Mouse (Mus musculus) forebrain, embryonic 11.5 days (tissue): ENCODE data around the gene Nfil3. TPM values are rescaled to one million over a fixed set of nuclear protein-coding genes. Genes with fewer than 3 reads are reported as not detected.

Source experiments
- ATAC-seq: fragments of 200-750 bp; cut with Nextera tagmentation; replicated peaks from 2 replicates; pipeline ENCODE4 v1.8.0; 2017; ENCODE audit warnings: moderate TSS enrichment; ENCODE audit not compliant: low FRiP score
- DNase-seq: peaks from one replicate; pipeline ENCODE4 v3.0.0-alpha.2; 2017; ENCODE audit warnings: low spot score
- H3K27ac ChIP-seq: fragments of 300-500 bp; sonication (generic); 2 replicates; pipeline ENCODE4 v1.5.1; 2014; ENCODE audit warnings: low read depth, low read length
- H3K27me3 ChIP-seq: fragments of 300-500 bp; sonication (generic); 2 replicates; pipeline ENCODE4 v1.6.1; 2014; ENCODE audit warnings: mild to moderate bottlenecking, low read length, mixed read lengths; ENCODE audit not compliant: control insufficient read depth, insufficient read depth
- H3K36me3 ChIP-seq: fragments of 300-500 bp; sonication (generic); 2 replicates; pipeline ENCODE4 v1.6.1; 2014; ENCODE audit warnings: mild to moderate bottlenecking, low read length, moderate library complexity, mixed read lengths; ENCODE audit not compliant: control insufficient read depth, insufficient read depth
- H3K4me1 ChIP-seq: fragments of 300-500 bp; sonication (generic); replicated peaks from 2 replicates; pipeline ENCODE4 v1.6.1; 2014; ENCODE audit warnings: low read length, mixed read lengths; ENCODE audit not compliant: control insufficient read depth, insufficient read depth
- H3K4me2 ChIP-seq: fragments of 300-500 bp; sonication (generic); 2 replicates; pipeline ENCODE4 v1.6.1; 2014; ENCODE audit warnings: low read depth, mild to moderate bottlenecking, low read length, moderate library complexity, mixed read lengths; ENCODE audit not compliant: severe bottlenecking
- H3K4me3 ChIP-seq: fragments of 300-500 bp; sonication (generic); 2 replicates; pipeline ENCODE4 v1.5.1; 2014; ENCODE audit warnings: low read depth, low read length
- H3K9ac ChIP-seq: fragments of 300-500 bp; sonication (generic); 2 replicates; pipeline ENCODE4 v1.6.1; 2014; ENCODE audit warnings: low read length
- H3K9me3 ChIP-seq: fragments of 300-500 bp; sonication (generic); 2 replicates; pipeline ENCODE4 v1.6.1; 2016; ENCODE audit warnings: low read length, mixed read lengths; ENCODE audit not compliant: control insufficient read depth
- WGBS: fragments of 180-500 bp; shearing (Covaris S2); extraction: QIAGEN DNeasy Blood & Tissue Kit; methylation state at CpG from one replicate; pipeline ENCODE4 v1.1.7; 2014; 5-methylcytosine and 5-hydroxymethylcytosine counted together
- polyA plus RNA-seq: library from polyadenylated mRNA; unstranded; fragments of >200 nt; fragmentation: Nextera tagmentation; extraction: Ambion mirVana; gene quantifications from 2 replicates; pipeline ENCODE4 v1.2.1, GENCODE M21; 2014

The Nfil3 gene
- polyA plus RNA-seq, 1 experiment from 2014 or later: 17.8 TPM

GRCm38 (mm10) chr13:53007781-53008180 is 26.9 kb upstream of the Nfil3 start:
- no peak overlapping the region for H3K4me2 ChIP-seq
- no peak overlapping the region for H3K4me3 ChIP-seq
- ATAC-seq (no peak), DNase-seq (no peak)
- no peaks in the 10 kb centered on the region; the same call in 1 of the 2 replicates for H3K27me3 ChIP-seq
- no peaks in the 10 kb centered on the region for H3K36me3 ChIP-seq
- H3K27ac ChIP-seq: no peak overlapping the region
- no peak overlapping the region for H3K9ac ChIP-seq
- 76% methylated on average over 3 of the region's 3 CpGs for WGBS
- H3K4me1 ChIP-seq: peaks cover 6% of the 10 kb centered on the region; the same call in 1 of the 2 replicates
- no peaks in the 10 kb centered on the region for H3K9me3 ChIP-seq

GRCm38 (mm10) chr13:53003286-53003685 is 22.4 kb upstream of the Nfil3 start:
- DNase-seq (no peak), ATAC-seq (no peak)
- Histone ChIP-seq H3K4me3 (no peak overlapping the region), H3K9me3 (no peaks in the 10 kb centered on the region), H3K27me3 (no peaks in the 10 kb centered on the region), H3K9ac (no peak overlapping the region), H3K27ac (no peak overlapping the region), H3K36me3 (no peaks in the 10 kb centered on the region), H3K4me1 (no peaks in the 10 kb centered on the region), H3K4me2 (no peak overlapping the region)
- WGBS: 65% methylated on average over 3 of the region's 3 CpGs

- 92% methylated on average over 2 of the region's 2 CpGs for WGBS
These were observed 20.6 kb upstream of the Nfil3 start for GRCm38 (mm10) chr13:53001511-53001935.

GRCm38 (mm10) chr13:53000481-53000880 is 19.6 kb upstream of the Nfil3 start:
- 86% methylated on average over 2 of the region's 2 CpGs for WGBS

More at GRCm38 (mm10) chr13:53001511-53001935, 20.6 kb upstream of the Nfil3 start:
- H3K4me1 ChIP-seq: no peaks in the 10 kb centered on the region
- no peaks in the 10 kb centered on the region for H3K9me3 ChIP-seq
- no peak overlapping the region for H3K4me3 ChIP-seq
- ATAC-seq: no peak
- H3K9ac ChIP-seq: no peak overlapping the region
- no peaks in the 10 kb centered on the region for H3K27me3 ChIP-seq
- no peak overlapping the region for H3K27ac ChIP-seq
- H3K36me3 ChIP-seq: no peaks in the 10 kb centered on the region
- no peak overlapping the region for H3K4me2 ChIP-seq
- no peak for DNase-seq

GRCm38 (mm10) chr13:52998541-52998940 is 17.7 kb upstream of the Nfil3 start:
- no peaks in the 10 kb centered on the region for H3K27me3 ChIP-seq
- no peak overlapping the region for H3K4me3 ChIP-seq
- H3K36me3 ChIP-seq: no peaks in the 10 kb centered on the region
- H3K4me2 ChIP-seq: no peak overlapping the region
- H3K4me1 ChIP-seq: no peaks in the 10 kb centered on the region
- WGBS: 89% methylated on average over 10 of the region's 10 CpGs
- H3K27ac ChIP-seq: no peak overlapping the region
- ATAC-seq (no peak), DNase-seq (no peak)
- H3K9me3 ChIP-seq: no peaks in the 10 kb centered on the region
- H3K9ac ChIP-seq: no peak overlapping the region

More at GRCm38 (mm10) chr13:53000481-53000880, 19.6 kb upstream of the Nfil3 start:
- DNase-seq (no peak), ATAC-seq (no peak)
- Histone ChIP-seq H3K4me3 (no peak overlapping the region), H3K9me3 (no peaks in the 10 kb centered on the region), H3K4me1 (no peaks in the 10 kb centered on the region), H3K36me3 (no peaks in the 10 kb centered on the region), H3K9ac (no peak overlapping the region), H3K27ac (no peak overlapping the region), H3K27me3 (no peaks in the 10 kb centered on the region), H3K4me2 (no peak overlapping the region)

- Histone ChIP-seq H3K9ac (no peak overlapping the region), H3K27ac (no peak overlapping the region), H3K4me3 (no peak overlapping the region), H3K4me1 (no peaks in the 10 kb centered on the region), H3K27me3 (no peaks in the 10 kb centered on the region), H3K36me3 (no peaks in the 10 kb centered on the region), H3K4me2 (no peak overlapping the region), H3K9me3 (no peaks in the 10 kb centered on the region)
- 79% methylated on average over 2 of the region's 2 CpGs for WGBS
- DNase-seq (no peak), ATAC-seq (no peak)
These were observed 16.9 kb upstream of the Nfil3 start for GRCm38 (mm10) chr13:52997806-52998205.

- H3K4me1 ChIP-seq: no peaks in the 10 kb centered on the region
- DNase-seq (no peak), ATAC-seq (no peak)
- no peak overlapping the region for H3K4me2 ChIP-seq
- no peak overlapping the region for H3K27ac ChIP-seq
- H3K9ac ChIP-seq: no peak overlapping the region
- WGBS: 75% methylated on average over 8 of the region's 8 CpGs
- no peak overlapping the region for H3K4me3 ChIP-seq
- H3K9me3 ChIP-seq: no peaks in the 10 kb centered on the region
- H3K27me3 ChIP-seq: no peaks in the 10 kb centered on the region
- no peaks in the 10 kb centered on the region for H3K36me3 ChIP-seq
These were observed 15.3 kb upstream of the Nfil3 start for GRCm38 (mm10) chr13:52996201-52996600.

- Histone ChIP-seq H3K9me3 (no peaks in the 10 kb centered on the region), H3K27me3 (no peaks in the 10 kb centered on the region), H3K4me2 (no peak overlapping the region), H3K36me3 (no peaks in the 10 kb centered on the region), H3K27ac (no peak overlapping the region), H3K4me3 (no peak overlapping the region), H3K9ac (no peak overlapping the region), H3K4me1 (no peaks in the 10 kb centered on the region)
- 81% methylated on average over 10 of the region's 10 CpGs for WGBS
- ATAC-seq (no peak), DNase-seq (no peak)
These were observed 13.5 kb upstream of the Nfil3 start for GRCm38 (mm10) chr13:52994197-52994881.

GRCm38 (mm10) chr13:52990139-52990538 is 9.3 kb upstream of the Nfil3 start:
- Histone ChIP-seq H3K9me3 (no peaks in the 10 kb centered on the region), H3K27me3 (no peaks in the 10 kb centered on the region), H3K4me1 (no peaks in the 10 kb centered on the region), H3K4me2 (no peak overlapping the region), H3K27ac (no peak overlapping the region), H3K9ac (no peak overlapping the region), H3K4me3 (no peak overlapping the region), H3K36me3 (no peaks in the 10 kb centered on the region)
- DNase-seq (no peak), ATAC-seq (no peak)
- 76% methylated on average over 9 of the region's 9 CpGs for WGBS
